Mouse (Mus musculus): Measurements from ENCODE around the gene Per2. TPM values are rescaled to one million over a fixed set of nuclear protein-coding genes. Genes with fewer than 3 reads are reported as not detected.
A peak's percentile ranks its signal among the peaks of the same experiment; 100 is the strongest.

Gene Per2
- polyA plus RNA-seq, 1 experiment from 2014 or later = 12.2 TPM

- ATAC-seq (ENCODE audit: low read depth) = no peak
- no peaks in the 10 kb centered on the region for H3K9me3 ChIP-seq (ENCODE audit: control insufficient read depth, low read length)
- H3K36me3 ChIP-seq (ENCODE audit: control insufficient read depth, insufficient read depth, low read length) = no peaks in the 10 kb centered on the region
- H3K4me2 ChIP-seq (ENCODE audit: low read depth, low read length) = peak overlapping the region; percentile 84; the same call in 1 of the 2 replicates
- H3K27me3 ChIP-seq (ENCODE audit: control insufficient read depth, insufficient read depth, low read depth, low read length) = no peaks in the 10 kb centered on the region
- H3K27ac ChIP-seq (ENCODE audit: low read length) = peak overlapping the region; percentile 99
- peak overlapping the region; percentile 83 for H3K9ac ChIP-seq (ENCODE audit: low read length)
- peaks cover 66% of the 10 kb centered on the region for H3K4me1 ChIP-seq (replicated peaks; ENCODE audit: control insufficient read depth, insufficient read depth, low read length)
- WGBS = 74% methylated on average over 3 of the region's 3 CpGs
- H3K4me3 ChIP-seq (ENCODE audit: low read length) = no peak overlapping the region
Measured at GRCm38 (mm10) chr1:91454927-91455326, 4.2 kb downstream of the Per2 start.

- peak overlapping the region; percentile 48 for H3K9ac ChIP-seq (ENCODE audit: low read length)
- H3K27ac ChIP-seq (ENCODE audit: low read length) = peak overlapping the region; percentile 99
- peaks cover 63% of the 10 kb centered on the region for H3K4me1 ChIP-seq (replicated peaks; ENCODE audit: control insufficient read depth, insufficient read depth, low read length)
- ATAC-seq (ENCODE audit: low read depth) = no peak; the same call in 1 of the 2 replicates
- 55% methylated on average over 3 of the region's 3 CpGs for WGBS
- H3K27me3 ChIP-seq (ENCODE audit: control insufficient read depth, insufficient read depth, low read depth, low read length) = no peaks in the 10 kb centered on the region
- no peak overlapping the region for H3K4me2 ChIP-seq (ENCODE audit: low read depth, low read length)
- no peaks in the 10 kb centered on the region for H3K9me3 ChIP-seq (ENCODE audit: control insufficient read depth, low read length)
- no peak overlapping the region for H3K4me3 ChIP-seq (ENCODE audit: low read length)
- H3K36me3 ChIP-seq (ENCODE audit: control insufficient read depth, insufficient read depth, low read length) = peaks cover 2% of the 10 kb centered on the region
Measured at GRCm38 (mm10) chr1:91454366-91454765, 4.8 kb downstream of the Per2 start.

- Histone ChIP-seq H3K4me3 (ENCODE audit: low read length) (no peak overlapping the region), H3K27ac (ENCODE audit: low read length) (peak overlapping the region; percentile 99), H3K36me3 (ENCODE audit: control insufficient read depth, insufficient read depth, low read length) (peaks cover 7% of the 10 kb centered on the region), H3K4me2 (ENCODE audit: low read depth, low read length) (no peak overlapping the region), H3K9me3 (ENCODE audit: control insufficient read depth, low read length) (no peaks in the 10 kb centered on the region), H3K27me3 (ENCODE audit: control insufficient read depth, insufficient read depth, low read depth, low read length) (no peaks in the 10 kb centered on the region), H3K9ac (ENCODE audit: low read length) (peak overlapping the region; percentile 48), H3K4me1 (replicated peaks; ENCODE audit: control insufficient read depth, insufficient read depth, low read length) (peaks cover 66% of the 10 kb centered on the region)
- WGBS = 63% methylated on average over 9 of the region's 9 CpGs
- no peak for ATAC-seq (ENCODE audit: low read depth)
Measured at GRCm38 (mm10) chr1:91453932-91454331, 5.2 kb downstream of the Per2 start.

- Histone ChIP-seq H3K4me1 (replicated peaks; ENCODE audit: control insufficient read depth, insufficient read depth, low read length) (peaks cover 53% of the 10 kb centered on the region), H3K9ac (ENCODE audit: low read length) (peak overlapping the region; percentile 52), H3K9me3 (ENCODE audit: control insufficient read depth, low read length) (peaks cover 8% of the 10 kb centered on the region), H3K4me2 (ENCODE audit: low read depth, low read length) (no peak overlapping the region), H3K4me3 (ENCODE audit: low read length) (no peak overlapping the region), H3K27ac (ENCODE audit: low read length) (peak overlapping the region; percentile 47), H3K27me3 (ENCODE audit: control insufficient read depth, insufficient read depth, low read depth, low read length) (no peaks in the 10 kb centered on the region), H3K36me3 (ENCODE audit: control insufficient read depth, insufficient read depth, low read length) (peaks cover 20% of the 10 kb centered on the region)
- no peak for ATAC-seq (ENCODE audit: low read depth)
- WGBS = 42% methylated on average over 5 of the region's 5 CpGs
Measured at GRCm38 (mm10) chr1:91451547-91452084, 7.5 kb downstream of the Per2 start.

GRCm38 (mm10) chr1:91450851-91451250 is 8.3 kb downstream of the Per2 start:
- Histone ChIP-seq H3K4me3 (ENCODE audit: low read length) (no peak overlapping the region), H3K27ac (ENCODE audit: low read length) (no peak overlapping the region), H3K4me1 (replicated peaks; ENCODE audit: control insufficient read depth, insufficient read depth, low read length) (peaks cover 51% of the 10 kb centered on the region), H3K9ac (ENCODE audit: low read length) (no peak overlapping the region), H3K27me3 (ENCODE audit: control insufficient read depth, insufficient read depth, low read depth, low read length) (no peaks in the 10 kb centered on the region), H3K9me3 (ENCODE audit: control insufficient read depth, low read length) (peaks cover 8% of the 10 kb centered on the region), H3K4me2 (ENCODE audit: low read depth, low read length) (no peak overlapping the region), H3K36me3 (ENCODE audit: control insufficient read depth, insufficient read depth, low read length) (peaks cover 20% of the 10 kb centered on the region)
- 70% methylated on average over 5 of the region's 5 CpGs for WGBS
- no peak for ATAC-seq (ENCODE audit: low read depth)

GRCm38 (mm10) chr1:91448688-91449087 is 10.4 kb downstream of the Per2 start:
- H3K36me3 ChIP-seq (ENCODE audit: control insufficient read depth, insufficient read depth, low read length) = peaks cover 29% of the 10 kb centered on the region
- H3K4me2 ChIP-seq (ENCODE audit: low read depth, low read length) = no peak overlapping the region
- no peaks in the 10 kb centered on the region for H3K27me3 ChIP-seq (ENCODE audit: control insufficient read depth, insufficient read depth, low read depth, low read length)
- peak overlapping the region; percentile 29; the same call in 1 of the 2 replicates for H3K9ac ChIP-seq (ENCODE audit: low read length)
- H3K4me3 ChIP-seq (ENCODE audit: low read length) = no peak overlapping the region
- 47% methylated on average over 10 of the region's 10 CpGs for WGBS
- peak; percentile 87 for ATAC-seq (ENCODE audit: low read depth)
- peak overlapping the region; percentile 80 for H3K27ac ChIP-seq (ENCODE audit: low read length)
- peaks cover 33% of the 10 kb centered on the region for H3K4me1 ChIP-seq (replicated peaks; ENCODE audit: control insufficient read depth, insufficient read depth, low read length)
- H3K9me3 ChIP-seq (ENCODE audit: control insufficient read depth, low read length) = peaks cover 8% of the 10 kb centered on the region

GRCm38 (mm10) chr1:91446511-91446910 is 12.6 kb downstream of the Per2 start:
- H3K4me2 ChIP-seq (ENCODE audit: low read depth, low read length) = no peak overlapping the region
- peaks cover 22% of the 10 kb centered on the region for H3K4me1 ChIP-seq (replicated peaks; ENCODE audit: control insufficient read depth, insufficient read depth, low read length)
- 81% methylated on average over 4 of the region's 4 CpGs for WGBS
- no peak overlapping the region for H3K4me3 ChIP-seq (ENCODE audit: low read length)
- peaks cover 8% of the 10 kb centered on the region for H3K9me3 ChIP-seq (ENCODE audit: control insufficient read depth, low read length)
- H3K27me3 ChIP-seq (ENCODE audit: control insufficient read depth, insufficient read depth, low read depth, low read length) = no peaks in the 10 kb centered on the region
- H3K9ac ChIP-seq (ENCODE audit: low read length) = no peak overlapping the region
- peak overlapping the region; percentile 40 for H3K27ac ChIP-seq (ENCODE audit: low read length)
- peaks cover 30% of the 10 kb centered on the region for H3K36me3 ChIP-seq (ENCODE audit: control insufficient read depth, insufficient read depth, low read length)
- ATAC-seq (ENCODE audit: low read depth) = no peak

- H3K36me3 ChIP-seq (ENCODE audit: control insufficient read depth, insufficient read depth, low read length) = peaks cover 31% of the 10 kb centered on the region
- peak; percentile 45 for ATAC-seq (ENCODE audit: low read depth)
Measured at GRCm38 (mm10) chr1:91446060-91446459, 13.1 kb downstream of the Per2 start.

GRCm38 (mm10) chr1:91444841-91445830 is 14.0 kb downstream of the Per2 start:
- H3K4me1 ChIP-seq (replicated peaks; ENCODE audit: control insufficient read depth, insufficient read depth, low read length) = peaks cover 15% of the 10 kb centered on the region
- WGBS = 85% methylated on average over 17 of the region's 17 CpGs
- peak overlapping the region; percentile 40 for H3K27ac ChIP-seq (ENCODE audit: low read length)
- H3K4me3 ChIP-seq (ENCODE audit: low read length) = no peak overlapping the region
- H3K27me3 ChIP-seq (ENCODE audit: control insufficient read depth, insufficient read depth, low read depth, low read length) = no peaks in the 10 kb centered on the region
- H3K4me2 ChIP-seq (ENCODE audit: low read depth, low read length) = no peak overlapping the region
- no peak for ATAC-seq (ENCODE audit: low read depth)
- H3K9me3 ChIP-seq (ENCODE audit: control insufficient read depth, low read length) = peaks cover 8% of the 10 kb centered on the region
- no peak overlapping the region for H3K9ac ChIP-seq (ENCODE audit: low read length)
- H3K36me3 ChIP-seq (ENCODE audit: control insufficient read depth, insufficient read depth, low read length) = peaks cover 36% of the 10 kb centered on the region

More at GRCm38 (mm10) chr1:91446060-91446459, 13.1 kb downstream of the Per2 start:
- Histone ChIP-seq H3K27ac (ENCODE audit: low read length) (peak overlapping the region; percentile 40), H3K4me3 (ENCODE audit: low read length) (no peak overlapping the region), H3K27me3 (ENCODE audit: control insufficient read depth, insufficient read depth, low read depth, low read length) (no peaks in the 10 kb centered on the region), H3K4me2 (ENCODE audit: low read depth, low read length) (no peak overlapping the region), H3K4me1 (replicated peaks; ENCODE audit: control insufficient read depth, insufficient read depth, low read length) (peaks cover 17% of the 10 kb centered on the region), H3K9me3 (ENCODE audit: control insufficient read depth, low read length) (peaks cover 8% of the 10 kb centered on the region), H3K9ac (ENCODE audit: low read length) (no peak overlapping the region)
- 38% methylated on average over 8 of the region's 8 CpGs for WGBS
